Mouse (Mus musculus): ENCODE data around the gene Rhof. TPM values are rescaled to one million over a fixed set of nuclear protein-coding genes. Genes with fewer than 3 reads are reported as not detected.
A peak's percentile ranks its signal among the peaks of the same experiment; 100 is the strongest.

Rhof gene
- 2.4 and 2.5 TPM in 2 replicates for polyA plus RNA-seq (2014; fragmentation: Nextera tagmentation; extraction: Ambion mirVana)

DNA sequence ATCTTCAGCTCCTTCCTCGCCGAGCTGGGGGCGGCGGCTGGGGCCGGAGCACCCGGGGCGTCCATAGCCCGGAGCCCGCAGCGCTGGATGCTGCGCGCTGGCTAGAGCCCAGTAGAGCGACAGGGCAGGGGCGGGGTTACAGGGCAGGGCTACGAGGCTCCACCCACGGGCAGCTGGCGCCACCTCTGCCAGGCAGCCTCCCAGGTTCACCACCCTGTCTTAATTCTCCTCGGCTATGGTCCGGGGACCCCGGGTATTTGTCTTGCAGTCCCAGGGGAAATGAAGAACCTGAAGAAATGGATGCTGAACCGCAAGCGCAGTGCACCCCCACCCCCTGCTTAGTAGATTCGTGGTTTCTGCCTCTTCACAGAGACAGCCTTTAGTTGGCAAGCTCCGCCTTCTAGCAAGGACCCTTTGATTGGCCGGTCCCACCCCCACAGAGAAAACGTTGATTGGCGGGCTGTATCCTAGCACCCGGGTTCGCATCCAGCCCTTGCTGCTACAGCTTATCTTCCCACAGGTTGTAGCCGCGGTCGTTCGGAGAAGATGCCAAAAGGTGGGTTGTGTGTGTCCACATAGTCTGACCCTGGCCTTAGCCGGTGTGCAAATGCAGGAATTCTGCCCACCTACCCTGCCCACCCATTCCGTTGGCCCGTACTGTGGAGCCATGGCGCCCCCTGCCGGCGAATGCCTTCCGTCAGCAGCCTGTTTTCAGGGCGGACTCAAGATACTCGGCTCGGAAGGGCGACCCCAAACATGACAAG lies at the start of gene Rhof:
Rhof (minus strand) TSS at position 385 of the 764 bp plus-strand sequence.
- Histone ChIP-seq H3K27me3 (ENCODE audit: insufficient read depth, low read length) (no peaks in the 10 kb centered on the region), H3K36me3 (ENCODE audit: insufficient read depth) (peaks cover 23% of the 10 kb centered on the region; the same call in 1 of the 2 replicates), H3K9ac (peak within 1 kb of the TSS; percentile 58), H3K4me2 (peak within 1 kb of the TSS; percentile 100), H3K4me3 (ENCODE audit: low read depth, low read length) (peak within 1 kb of the TSS; percentile 33), H3K9me3 (ENCODE audit: low read depth, low read length) (no peaks in the 10 kb centered on the region), H3K4me1 (ENCODE audit: insufficient read depth) (peaks cover 40% of the 10 kb centered on the region), H3K27ac (ENCODE audit: low read depth) (peak within 1 kb of the TSS; percentile 100)
- DNase-seq (peak; percentile 86), ATAC-seq (ENCODE audit: insufficient read depth) (peak; percentile 56)
- WGBS, result 2% methylated on average over 44 of the region's 44 CpGs
- peak; percentile 98 for TF ChIP-seq CTCF (IDR thresholded peaks at IDR 0.05; ENCODE audit: low read depth)

DNA sequence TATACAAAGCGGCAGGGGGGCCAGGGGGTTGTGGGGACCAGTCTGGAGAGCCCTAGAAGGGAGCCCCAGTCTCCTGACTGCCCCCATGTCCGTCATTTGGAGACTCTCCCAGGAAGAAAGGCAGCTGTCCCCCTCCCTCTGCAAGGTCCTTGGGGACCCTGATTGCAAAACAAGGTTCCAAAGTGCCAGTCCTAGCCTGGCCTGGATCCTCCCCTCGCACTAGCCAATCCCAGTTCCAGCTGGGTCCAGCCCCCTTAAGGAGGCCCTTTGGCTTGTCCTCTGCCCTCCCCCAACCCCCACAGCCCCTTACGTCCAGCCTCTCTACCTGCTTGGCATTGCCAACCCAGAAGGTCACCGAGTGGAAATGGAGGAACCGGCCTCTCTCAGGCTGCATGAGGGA lies 49.0 kb upstream of the Rhof start:
- no peak overlapping the region for H3K4me2 ChIP-seq
- no peak overlapping the region for H3K27ac ChIP-seq (ENCODE audit: low read depth)
- H3K27me3 ChIP-seq (ENCODE audit: insufficient read depth, low read length), result no peaks in the 10 kb centered on the region
- ATAC-seq (ENCODE audit: insufficient read depth) (no peak), DNase-seq (no peak)
- no peak overlapping the region for H3K4me3 ChIP-seq (ENCODE audit: low read depth, low read length)
- H3K9ac ChIP-seq, result no peak overlapping the region
- H3K4me1 ChIP-seq (ENCODE audit: insufficient read depth), result no peaks in the 10 kb centered on the region
- H3K36me3 ChIP-seq (ENCODE audit: insufficient read depth), result no peaks in the 10 kb centered on the region
- TF ChIP-seq CTCF (IDR thresholded peaks at IDR 0.05; ENCODE audit: low read depth), result no peak
- WGBS, result 63% methylated on average over 6 of the region's 6 CpGs
- H3K9me3 ChIP-seq (ENCODE audit: low read depth, low read length), result no peaks in the 10 kb centered on the region

DNA sequence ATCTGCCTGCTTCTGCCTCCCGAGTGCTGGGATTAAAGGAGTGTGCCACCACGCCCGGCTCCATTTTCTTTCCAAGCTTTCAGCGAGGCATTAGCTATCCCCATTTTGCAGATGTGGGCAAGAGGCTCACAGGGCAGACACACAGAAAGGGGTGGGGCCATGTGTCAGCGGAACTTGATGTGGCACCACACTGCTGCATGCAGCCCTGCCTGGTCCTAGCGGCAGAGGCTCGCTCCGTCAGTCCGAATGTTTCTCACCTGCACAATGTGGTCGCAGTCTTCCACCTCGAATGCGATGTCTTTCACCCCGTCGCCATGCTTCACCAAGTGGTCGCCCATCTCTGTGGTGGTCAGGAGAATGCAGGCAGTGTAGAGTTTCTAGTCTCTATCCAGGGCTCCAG lies 47.9 kb upstream of the Rhof start:
- Histone ChIP-seq H3K36me3 (ENCODE audit: insufficient read depth) (no peaks in the 10 kb centered on the region), H3K4me3 (ENCODE audit: low read depth, low read length) (no peak overlapping the region), H3K27ac (ENCODE audit: low read depth) (no peak overlapping the region), H3K9ac (no peak overlapping the region), H3K4me1 (ENCODE audit: insufficient read depth) (no peaks in the 10 kb centered on the region), H3K27me3 (ENCODE audit: insufficient read depth, low read length) (no peaks in the 10 kb centered on the region), H3K4me2 (no peak overlapping the region), H3K9me3 (ENCODE audit: low read depth, low read length) (no peaks in the 10 kb centered on the region)
- 88% methylated on average over 15 of the region's 15 CpGs for WGBS
- ATAC-seq (ENCODE audit: insufficient read depth) (no peak), DNase-seq (no peak)
- no peak for TF ChIP-seq CTCF (IDR thresholded peaks at IDR 0.05; ENCODE audit: low read depth)

DNA sequence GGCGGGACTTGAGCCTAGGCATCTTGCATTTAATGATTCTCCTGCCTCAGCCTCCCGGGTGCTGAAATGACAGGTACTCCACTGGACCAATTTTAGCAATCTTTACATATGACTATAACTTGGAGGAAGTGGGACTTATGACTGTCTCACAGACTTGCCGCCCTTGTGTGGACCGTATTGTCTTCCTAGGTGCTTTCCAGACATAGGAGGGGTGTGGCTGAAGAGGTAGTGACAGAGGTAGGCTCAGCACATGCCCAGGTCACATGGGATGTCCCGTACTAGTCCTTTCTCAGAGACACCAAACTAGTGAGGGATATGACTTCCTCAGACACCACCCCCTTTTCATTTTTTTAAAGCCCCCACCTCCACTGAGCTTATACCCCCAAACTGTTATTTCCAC lies 46.3 kb upstream of the Rhof start:
- no peaks in the 10 kb centered on the region for H3K9me3 ChIP-seq (ENCODE audit: low read depth, low read length)
- no peak overlapping the region for H3K27ac ChIP-seq (ENCODE audit: low read depth)
- H3K36me3 ChIP-seq (ENCODE audit: insufficient read depth), result no peaks in the 10 kb centered on the region
- H3K4me2 ChIP-seq, result no peak overlapping the region
- DNase-seq (no peak), ATAC-seq (ENCODE audit: insufficient read depth) (no peak)
- H3K4me1 ChIP-seq (ENCODE audit: insufficient read depth), result no peaks in the 10 kb centered on the region
- TF ChIP-seq CTCF (IDR thresholded peaks at IDR 0.05; ENCODE audit: low read depth), result no peak
- 87% methylated on average over 5 of the region's 5 CpGs for WGBS
- H3K27me3 ChIP-seq (ENCODE audit: insufficient read depth, low read length), result no peaks in the 10 kb centered on the region
- no peak overlapping the region for H3K9ac ChIP-seq
- no peak overlapping the region for H3K4me3 ChIP-seq (ENCODE audit: low read depth, low read length)

DNA sequence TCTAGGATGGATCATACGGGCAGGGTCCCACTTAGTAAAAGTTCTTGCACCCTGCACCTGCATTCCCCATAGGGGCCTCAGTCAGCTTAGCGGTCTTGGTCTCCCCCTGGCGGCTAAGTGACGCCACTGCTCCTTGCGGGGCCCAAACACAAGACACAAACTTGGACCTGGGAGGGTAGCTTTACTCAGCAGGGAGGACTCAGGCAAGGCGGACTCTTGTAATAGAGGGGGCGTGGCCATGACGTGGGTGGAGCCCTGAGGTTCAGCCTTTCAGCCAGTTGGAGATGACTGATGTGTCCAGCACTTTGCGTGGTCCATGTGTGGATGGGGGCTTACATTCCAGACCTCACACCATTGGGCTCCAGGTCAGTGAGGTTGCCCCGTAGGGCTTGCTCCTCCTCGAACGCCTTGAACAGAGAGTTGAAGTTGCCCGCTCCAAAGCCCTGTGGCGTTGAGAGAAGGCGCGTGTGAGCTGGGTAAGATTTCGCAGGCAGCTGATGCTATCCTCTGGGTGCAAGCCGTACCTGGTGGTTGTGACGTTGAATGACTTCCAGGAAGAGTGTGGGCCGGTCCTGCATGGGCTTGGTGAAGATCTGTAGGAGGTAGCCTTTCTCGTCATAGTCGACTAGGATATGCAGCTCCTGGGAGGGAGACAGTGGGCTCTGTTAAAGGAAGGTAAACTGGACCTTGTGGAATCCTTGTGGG lies 39.3 kb upstream of the Rhof start:
- peaks cover 12% of the 10 kb centered on the region; the same call in 1 of the 2 replicates for H3K36me3 ChIP-seq (ENCODE audit: insufficient read depth)
- DNase-seq (peak; percentile 94), ATAC-seq (ENCODE audit: insufficient read depth) (peak; percentile 85)
- WGBS, result 8% methylated on average over 22 of the region's 22 CpGs
- H3K4me2 ChIP-seq, result peak overlapping the region; percentile 59
- no peak overlapping the region for H3K27ac ChIP-seq (ENCODE audit: low read depth)
- peak overlapping the region; percentile 15 for H3K4me3 ChIP-seq (ENCODE audit: low read depth, low read length)
- H3K4me1 ChIP-seq (ENCODE audit: insufficient read depth), result no peaks in the 10 kb centered on the region
- no peak overlapping the region for H3K9ac ChIP-seq
- H3K9me3 ChIP-seq (ENCODE audit: low read depth, low read length), result no peaks in the 10 kb centered on the region
- peak; percentile 99 for TF ChIP-seq CTCF (IDR thresholded peaks at IDR 0.05; ENCODE audit: low read depth)
- no peaks in the 10 kb centered on the region for H3K27me3 ChIP-seq (ENCODE audit: insufficient read depth, low read length)

DNA sequence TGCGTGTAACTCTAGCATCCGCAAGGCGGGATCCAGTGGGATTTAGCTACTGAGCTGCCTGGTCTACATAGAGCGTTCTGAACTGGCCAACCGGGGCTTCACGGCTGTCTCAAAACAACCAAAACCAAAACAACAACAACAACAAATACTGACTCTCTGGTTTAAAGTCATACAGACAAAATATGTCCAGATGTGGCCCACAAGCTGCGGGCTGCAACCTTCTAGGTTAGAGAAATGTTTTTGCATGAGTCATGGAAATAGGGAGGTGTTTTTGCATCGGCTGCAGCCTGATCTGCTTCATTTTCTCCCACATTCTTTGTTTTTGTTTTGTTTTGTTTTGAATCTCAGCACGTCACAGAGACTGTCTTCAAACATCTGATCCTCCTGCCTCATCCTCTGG lies 37.9 kb upstream of the Rhof start:
- Histone ChIP-seq H3K4me1 (ENCODE audit: insufficient read depth) (no peaks in the 10 kb centered on the region), H3K27me3 (ENCODE audit: insufficient read depth, low read length) (no peaks in the 10 kb centered on the region), H3K9me3 (ENCODE audit: low read depth, low read length) (no peaks in the 10 kb centered on the region), H3K4me3 (ENCODE audit: low read depth, low read length) (no peak overlapping the region), H3K36me3 (ENCODE audit: insufficient read depth) (peaks cover 26% of the 10 kb centered on the region), H3K27ac (ENCODE audit: low read depth) (no peak overlapping the region), H3K4me2 (no peak overlapping the region), H3K9ac (no peak overlapping the region)
- TF ChIP-seq CTCF (IDR thresholded peaks at IDR 0.05; ENCODE audit: low read depth), result no peak
- no peak for DNase-seq
- no peak for ATAC-seq (ENCODE audit: insufficient read depth)
- 77% methylated on average over 9 of the region's 9 CpGs for WGBS

DNA sequence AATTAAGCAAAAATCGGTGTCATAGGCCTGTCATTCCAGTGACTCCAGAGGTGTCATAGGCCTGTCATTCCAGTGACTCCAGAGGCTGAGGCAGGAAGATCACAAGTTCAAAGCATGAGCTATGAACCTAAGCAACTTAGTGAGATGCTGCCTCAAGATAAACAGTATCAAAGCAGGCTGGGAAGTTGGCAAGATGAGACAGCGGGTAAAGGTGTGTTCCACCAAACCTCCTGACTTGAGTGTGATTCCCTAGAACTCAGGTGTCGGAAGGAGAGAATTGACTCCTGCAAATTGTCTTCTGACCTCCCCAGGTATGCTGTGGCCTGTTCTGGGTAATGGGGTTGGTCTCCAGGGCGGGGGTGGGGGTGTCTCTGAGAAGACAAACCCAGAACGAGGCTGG lies 36.8 kb upstream of the Rhof start, which contains the start of gene Psmd9:
Psmd9 (plus strand) TSS at position 130 of the 400 bp plus-strand sequence.
- Histone ChIP-seq H3K4me3 (ENCODE audit: low read depth, low read length) (no peak within 1 kb of the TSS), H3K9ac (no peak within 1 kb of the TSS), H3K4me2 (no peak within 1 kb of the TSS), H3K9me3 (ENCODE audit: low read depth, low read length) (no peaks in the 10 kb centered on the region), H3K27me3 (ENCODE audit: insufficient read depth, low read length) (no peaks in the 10 kb centered on the region), H3K27ac (ENCODE audit: low read depth) (no peak within 1 kb of the TSS), H3K4me1 (ENCODE audit: insufficient read depth) (no peaks in the 10 kb centered on the region), H3K36me3 (ENCODE audit: insufficient read depth) (peaks cover 32% of the 10 kb centered on the region)
- TF ChIP-seq CTCF (IDR thresholded peaks at IDR 0.05; ENCODE audit: low read depth), result no peak
- ATAC-seq (ENCODE audit: insufficient read depth) (no peak), DNase-seq (no peak)
- 74% methylated on average over 5 of the region's 5 CpGs for WGBS
